Comparison of ENCODE assay signal across 22 mouse cellular contexts in the genomic region with DNA sequence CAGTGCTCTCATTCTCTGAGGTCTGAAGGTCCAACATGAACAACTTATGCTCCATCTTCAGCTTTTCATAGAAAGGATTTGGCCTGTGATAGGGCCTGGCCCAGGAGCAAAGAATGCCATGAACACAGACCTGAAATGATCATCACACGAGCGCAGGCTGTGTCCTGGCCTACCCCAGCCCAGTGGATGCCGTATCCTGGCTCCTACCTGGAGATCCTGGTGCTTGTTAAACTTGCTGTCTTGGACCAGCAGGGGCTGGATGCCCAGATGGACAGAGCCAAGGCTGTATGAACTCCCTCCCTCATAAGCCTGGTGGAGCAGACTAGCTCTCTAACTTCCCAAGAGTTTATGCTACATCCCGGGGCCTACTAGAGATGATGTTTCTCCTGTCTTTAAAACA.
DNase-seq lines count a peak whose midpoint lies in the region; ATAC-seq and TF ChIP-seq lines count a peak whose summit lies in the region.
"Had no signal": no experiment of that assay in that cellular context is flagged by ENCODE, and none has a peak within 500 bp of the region (broad histone marks: within the 10 kb centered on the region; RNA-seq: fewer than 3 reads in every experiment).

No protein-coding gene starts in this region.

- H3K27ac ChIP-seq in forebrain, embryonic 11.5 days (ENCODE audit: low read depth, low read length), result no peak overlapping the region
- no peak overlapping the region for H3K27ac ChIP-seq in forebrain, embryonic 13.5 days
- no peak overlapping the region for H3K27ac ChIP-seq in heart, embryonic 10.5 days
- H3K27ac ChIP-seq in testis, adult 2 months (ENCODE audit: control insufficient read depth, insufficient read depth, low read depth, low read length), result no peak overlapping the region

- peak; percentile 10 for DNase-seq in forebrain, embryonic 11.5 days (ENCODE audit: low spot score)
- peak; percentile 75 for DNase-seq in heart, adult 11 months
- no peak for DNase-seq in heart, postnatal 36 days
- DNase-seq in heart, embryonic 10.5 days (ENCODE audit: low spot score), result peak; percentile 58
- DNase-seq in heart, postnatal 10 days, result no peak
- DNase-seq in testis, postnatal 14 days (ENCODE audit: low spot score), result no peak
- DNase-seq: adrenal gland, adult 2 months; adrenal gland, adult 8-10 months; adrenal gland, postnatal 10 days; adrenal gland, postnatal 14 days; adrenal gland, postnatal 25 days; adrenal gland, postnatal 36 days; B cell, adult 2 months; cerebellum, adult 11 months; cerebellum, adult 11-12 months had no signal

- no peak overlapping the region for H3K9ac ChIP-seq in forebrain, embryonic 11.5 days (ENCODE audit: low read length)
- H3K9ac ChIP-seq in forebrain, embryonic 13.5 days, result no peak overlapping the region

- H3K4me3 ChIP-seq in forebrain, embryonic 11.5 days (ENCODE audit: low read depth, low read length), result no peak overlapping the region
- no peak overlapping the region for H3K4me3 ChIP-seq in forebrain, embryonic 13.5 days
- no peak overlapping the region for H3K4me3 ChIP-seq in heart, embryonic 10.5 days
- peak overlapping the region; percentile 60 for H3K4me3 ChIP-seq in testis, adult 2 months (ENCODE audit: control insufficient read depth, low read depth, low read length)

- H3K27me3 ChIP-seq in forebrain, embryonic 11.5 days (ENCODE audit: control insufficient read depth, insufficient read depth, low read length), result no peaks in the 10 kb centered on the region
- no peaks in the 10 kb centered on the region for H3K27me3 ChIP-seq in forebrain, embryonic 13.5 days
- H3K27me3 ChIP-seq in heart, embryonic 10.5 days (ENCODE audit: insufficient read depth, poor library complexity, severe bottlenecking), result no peaks in the 10 kb centered on the region
- no peaks in the 10 kb centered on the region for H3K27me3 ChIP-seq in testis, adult 2 months (ENCODE audit: control insufficient read depth, insufficient read depth, low read length)
- H3K27me3 ChIP-seq: CH12.LX had no signal

- WGBS in forebrain, embryonic 11.5 days, result 96% methylated on average over 4 of the region's 4 CpGs
- 92% methylated on average over 4 of the region's 4 CpGs for WGBS in forebrain, embryonic 13.5 days
- 89% methylated on average over 4 of the region's 4 CpGs for WGBS in heart, embryonic 10.5 days

- no peaks in the 10 kb centered on the region for H3K9me3 ChIP-seq in forebrain, embryonic 11.5 days (ENCODE audit: control insufficient read depth, low read length)
- no peaks in the 10 kb centered on the region for H3K9me3 ChIP-seq in forebrain, embryonic 13.5 days (replicated peaks)
- no peaks in the 10 kb centered on the region for H3K9me3 ChIP-seq in heart, embryonic 10.5 days
- H3K9me3 ChIP-seq: G1E had no signal

- no peak overlapping the region for H3K4me2 ChIP-seq in forebrain, embryonic 11.5 days (ENCODE audit: low read depth, low read length, severe bottlenecking)
- no peak overlapping the region for H3K4me2 ChIP-seq in forebrain, embryonic 13.5 days

- H3K4me1 ChIP-seq in forebrain, embryonic 11.5 days (replicated peaks; ENCODE audit: control insufficient read depth, insufficient read depth, low read length), result no peaks in the 10 kb centered on the region
- H3K4me1 ChIP-seq in forebrain, embryonic 13.5 days, result no peaks in the 10 kb centered on the region
- peaks cover 13% of the 10 kb centered on the region; the same call in 1 of the 2 replicates for H3K4me1 ChIP-seq in heart, embryonic 10.5 days
- peaks cover 4% of the 10 kb centered on the region; the same call in 1 of the 2 replicates for H3K4me1 ChIP-seq in testis, adult 2 months (ENCODE audit: control insufficient read depth, insufficient read depth, low read length)

- TF ChIP-seq CTCF in testis, adult 2 months (IDR thresholded peaks at IDR 0.05; ENCODE audit: control insufficient read depth, insufficient read depth, insufficient replicate concordance, low read depth, low read length), result no peak

- peak; percentile 25; the same call in 1 of the 2 replicates for TF ChIP-seq POLR2A in testis, adult 2 months (IDR thresholded peaks at IDR 0.05; ENCODE audit: control insufficient read depth, low read depth, low read length)

- ATAC-seq in forebrain, embryonic 11.5 days (replicated peaks; ENCODE audit: low FRiP score), result no peak
- no peak for ATAC-seq in forebrain, embryonic 13.5 days
- ATAC-seq: activated CD4-positive, CD25-positive, alpha-beta regulatory T cell, adult 4 months; CD4-positive, CD25-positive, alpha-beta regulatory T cell, adult 4 months; Patski had no signal

- H3K36me3 ChIP-seq in forebrain, embryonic 11.5 days (ENCODE audit: control insufficient read depth, insufficient read depth, low read length), result no peaks in the 10 kb centered on the region
- no peaks in the 10 kb centered on the region for H3K36me3 ChIP-seq in forebrain, embryonic 13.5 days (ENCODE audit: poor library complexity, severe bottlenecking)
- no peaks in the 10 kb centered on the region for H3K36me3 ChIP-seq in heart, embryonic 10.5 days
- H3K36me3 ChIP-seq in testis, adult 2 months (ENCODE audit: control insufficient read depth, insufficient read depth, low read length), result no peaks in the 10 kb centered on the region
- H3K36me3 ChIP-seq: G1E had no signal

- intact Hi-C loops in heart, postnatal 36 days (cut with DNase I), result no loop called here
- intact Hi-C loops in heart, postnatal 10 days (cut with DNase I), result no loop called here

Comparison
In these comparisons a context has a peak if more than half of its experiments do, and no peak if none do; other contexts are left out.
1. DNase-seq: peak in forebrain, embryonic 11.5 days (single experiment), heart, adult 11 months (single experiment) and heart, embryonic 10.5 days (single experiment); none in heart, postnatal 36 days (0 of 2), heart, postnatal 10 days (0 of 2) and testis, postnatal 14 days (single experiment).